Mouse (Mus musculus): ENCODE measurements at regions not wholly inside any gene's neighbourhood (a gene's known extent, or its start where the extent isn't known, plus 50 kb on each side); places are given as distances from the start of the nearest gene placed in this dataset.

DNA sequence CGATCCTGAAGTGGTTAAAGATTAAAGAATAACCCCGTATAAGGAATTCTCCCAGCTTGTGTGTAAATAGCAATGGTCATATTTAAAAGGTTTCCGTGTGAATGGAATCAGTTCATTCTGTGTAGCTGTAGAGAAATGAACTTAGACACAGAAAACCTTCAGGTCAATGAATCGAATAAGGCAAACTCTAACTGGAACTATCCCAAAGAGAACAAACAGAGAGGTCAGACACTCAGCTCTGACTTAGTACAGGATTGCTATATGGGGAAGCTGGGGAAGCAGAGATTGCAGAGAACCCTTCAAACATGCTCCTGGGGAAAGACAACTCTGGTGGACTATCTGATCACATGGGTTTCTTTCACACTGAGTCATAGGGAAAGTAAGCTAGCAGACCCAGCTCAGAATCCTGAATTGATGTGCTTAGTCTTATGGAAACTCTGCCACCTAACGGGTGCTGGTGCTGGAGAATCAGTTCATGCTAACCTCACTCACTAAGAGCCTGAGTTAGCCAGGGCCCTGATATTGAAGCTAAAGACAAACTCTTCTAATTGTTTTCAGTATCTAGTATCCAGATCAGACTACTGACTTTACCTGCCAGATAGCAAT, 145.3 kb upstream of the Rreb1 start:
- Histone ChIP-seq H3K36me3 (no peaks in the 10 kb centered on the region), H3K27me3 (no peaks in the 10 kb centered on the region), H3K9ac (no peak overlapping the region), H3K27ac (replicated peaks) (no peak overlapping the region), H3K4me1 (replicated peaks) (no peaks in the 10 kb centered on the region; the same call in 1 of the 2 replicates), H3K9me3 (no peaks in the 10 kb centered on the region), H3K4me3 (no peak overlapping the region), H3K4me2 (no peak overlapping the region)
- 92% methylated on average over 5 of the region's 5 CpGs for whole genome bisulfite sequencing
- ATAC-seq (ENCODE audit: low FRiP score, low read depth) = no peak

DNA sequence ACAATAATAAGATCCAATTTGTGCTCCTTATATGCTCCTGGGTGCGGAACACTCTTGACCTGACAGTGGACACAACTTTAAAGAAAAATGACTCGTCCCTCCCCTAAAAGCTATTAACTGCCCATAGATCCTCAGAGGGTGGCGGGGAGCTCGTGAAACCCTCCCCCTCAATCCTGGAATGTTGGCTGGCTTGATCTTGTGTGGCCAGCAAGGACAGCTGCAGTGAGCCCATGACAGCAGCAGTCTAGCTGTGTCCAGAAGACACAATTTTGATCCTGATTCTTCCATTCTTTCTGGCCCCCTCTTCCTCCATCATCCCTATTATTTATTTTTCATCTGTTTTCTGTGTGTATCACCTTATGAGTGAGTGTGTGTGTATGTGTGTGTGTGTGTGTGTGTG, 141.8 kb upstream of the Rreb1 start:
- WGBS = 80% methylated on average over 4 of the region's 4 CpGs
- H3K4me3 ChIP-seq = no peak overlapping the region
- H3K36me3 ChIP-seq = no peaks in the 10 kb centered on the region
- H3K9me3 ChIP-seq = no peaks in the 10 kb centered on the region
- H3K9ac ChIP-seq = no peak overlapping the region
- no peaks in the 10 kb centered on the region for H3K27me3 ChIP-seq
- no peak for ATAC-seq (ENCODE audit: low FRiP score, low read depth)
- H3K27ac ChIP-seq (replicated peaks) = no peak overlapping the region
- no peaks in the 10 kb centered on the region for H3K4me1 ChIP-seq (replicated peaks)
- H3K4me2 ChIP-seq = no peak overlapping the region

DNA sequence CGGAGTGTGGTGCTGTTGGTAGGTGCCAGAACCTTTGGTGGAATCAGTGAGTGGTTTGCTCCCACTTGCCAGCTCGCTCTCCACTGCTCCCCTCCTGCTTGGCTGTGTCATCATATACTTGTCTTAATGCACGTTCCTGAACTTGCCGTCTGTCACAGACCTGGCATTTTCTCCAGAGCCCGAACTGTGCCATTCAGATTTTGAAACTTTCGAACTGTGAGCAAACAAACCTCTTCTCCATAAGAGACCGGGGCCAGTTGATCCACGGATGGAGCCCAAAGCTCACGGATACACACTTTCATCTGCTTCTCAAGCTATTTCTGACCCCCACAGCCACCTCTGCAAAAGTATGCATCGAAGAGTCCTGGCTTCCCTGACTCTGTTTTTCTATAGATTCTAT, 141.0 kb upstream of the Rreb1 start:
- Histone ChIP-seq H3K4me1 (replicated peaks) (no peaks in the 10 kb centered on the region), H3K27me3 (no peaks in the 10 kb centered on the region), H3K4me2 (no peak overlapping the region), H3K4me3 (no peak overlapping the region), H3K27ac (replicated peaks) (no peak overlapping the region), H3K36me3 (no peaks in the 10 kb centered on the region), H3K9ac (no peak overlapping the region), H3K9me3 (no peaks in the 10 kb centered on the region)
- 92% methylated on average over 10 of the region's 10 CpGs for WGBS
- ATAC-seq (ENCODE audit: low FRiP score, low read depth) = no peak

DNA sequence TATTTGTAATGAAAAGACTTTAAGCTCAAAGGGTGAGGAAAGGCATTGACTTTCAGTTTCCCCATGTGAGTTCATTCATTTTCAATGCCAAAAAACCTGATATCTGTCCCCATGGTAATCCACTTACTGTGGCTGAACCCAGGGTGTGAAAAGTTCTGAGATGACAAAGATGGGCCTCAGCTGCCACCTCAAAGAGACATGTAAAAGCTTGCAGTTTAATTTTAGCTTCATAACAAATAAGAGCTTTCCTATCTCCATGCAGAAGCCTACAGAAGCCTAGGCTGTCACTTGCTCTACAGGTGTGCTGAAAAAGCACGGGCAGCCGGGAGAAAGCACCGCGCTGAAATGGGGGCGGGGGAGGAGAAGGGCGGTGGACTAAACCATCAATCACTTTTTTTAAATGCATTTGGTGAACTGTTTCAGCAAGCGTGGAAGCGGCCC, 140.1 kb upstream of the Rreb1 start:
- ATAC-seq (ENCODE audit: low FRiP score, low read depth) = no peak
- no peaks in the 10 kb centered on the region for H3K9me3 ChIP-seq
- no peak overlapping the region for H3K4me2 ChIP-seq
- no peak overlapping the region for H3K27ac ChIP-seq (replicated peaks)
- no peaks in the 10 kb centered on the region for H3K4me1 ChIP-seq (replicated peaks)
- no peak overlapping the region for H3K9ac ChIP-seq
- no peak overlapping the region for H3K4me3 ChIP-seq
- H3K36me3 ChIP-seq = no peaks in the 10 kb centered on the region
- H3K27me3 ChIP-seq = no peaks in the 10 kb centered on the region
- WGBS = 39% methylated on average over 8 of the region's 8 CpGs

DNA sequence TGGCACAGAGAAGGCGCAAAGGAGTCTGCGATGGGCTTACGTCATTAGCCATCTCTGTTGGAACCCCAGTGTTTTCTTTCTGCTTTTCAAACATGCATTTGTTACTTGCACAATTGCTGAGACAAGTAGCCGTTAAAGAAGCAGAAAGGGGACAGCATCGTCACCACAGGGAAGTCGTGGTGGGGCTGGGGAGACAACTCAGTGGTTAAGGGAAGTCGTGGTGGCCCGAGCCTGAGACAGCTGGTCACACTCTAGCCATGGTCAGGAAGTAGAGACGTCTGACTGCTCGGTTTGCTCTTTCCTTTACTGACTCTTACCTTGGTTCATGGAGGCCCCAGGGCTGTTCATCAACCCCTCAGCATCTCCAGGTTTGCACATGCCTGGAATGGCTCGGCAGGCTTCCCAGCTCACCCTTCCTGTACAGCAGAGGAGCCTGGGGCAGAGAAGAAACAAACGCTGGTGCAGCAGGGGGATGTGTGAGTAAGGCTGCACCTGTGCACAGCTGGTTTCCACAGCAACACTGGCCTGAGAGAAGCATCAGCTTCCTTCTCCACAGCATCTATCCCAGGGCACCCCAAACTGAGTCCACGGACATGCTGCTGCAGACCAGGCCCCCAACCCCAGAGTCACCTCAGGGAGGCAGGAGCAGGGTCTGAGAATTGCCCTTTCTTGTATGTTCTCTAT, 135.6 kb upstream of the Rreb1 start:
- no peak overlapping the region for H3K9ac ChIP-seq
- peak; percentile 59; the same call in 1 of the 2 replicates for ATAC-seq (ENCODE audit: low FRiP score, low read depth)
- H3K9me3 ChIP-seq = no peaks in the 10 kb centered on the region
- H3K36me3 ChIP-seq = no peaks in the 10 kb centered on the region
- no peaks in the 10 kb centered on the region for H3K4me1 ChIP-seq (replicated peaks)
- no peak overlapping the region for H3K4me3 ChIP-seq
- H3K4me2 ChIP-seq = no peak overlapping the region
- no peak overlapping the region for H3K27ac ChIP-seq (replicated peaks)
- 44% methylated on average over 13 of the region's 13 CpGs for WGBS
- no peaks in the 10 kb centered on the region for H3K27me3 ChIP-seq

DNA sequence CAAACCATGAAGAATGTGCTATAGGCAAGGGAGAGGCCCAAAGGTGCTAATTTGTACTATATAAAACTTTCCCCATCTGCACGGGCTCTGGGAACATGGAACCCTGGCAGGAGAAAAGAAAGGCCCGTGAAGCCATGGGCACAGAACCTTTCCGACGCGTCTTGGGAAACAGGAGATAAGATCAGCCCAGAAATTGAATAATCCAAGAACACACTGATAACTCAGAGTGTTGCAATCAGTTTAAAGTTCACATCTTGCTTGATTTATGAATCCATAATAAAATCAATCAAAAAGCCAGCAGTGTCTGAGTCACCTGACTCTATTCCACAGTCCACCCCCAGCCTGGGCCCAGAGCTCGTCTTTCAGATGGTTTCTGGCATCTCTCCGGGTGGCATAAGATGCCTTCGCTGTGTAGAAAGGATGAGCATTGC, 133.4 kb upstream of the Rreb1 start:
- no peaks in the 10 kb centered on the region for H3K27me3 ChIP-seq
- no peaks in the 10 kb centered on the region for H3K36me3 ChIP-seq
- H3K4me1 ChIP-seq (replicated peaks) = no peaks in the 10 kb centered on the region
- no peak overlapping the region for H3K4me3 ChIP-seq
- no peaks in the 10 kb centered on the region for H3K9me3 ChIP-seq
- no peak overlapping the region for H3K27ac ChIP-seq (replicated peaks)
- H3K4me2 ChIP-seq = no peak overlapping the region
- 86% methylated on average over 8 of the region's 8 CpGs for WGBS
- no peak overlapping the region for H3K9ac ChIP-seq
- ATAC-seq (ENCODE audit: low FRiP score, low read depth) = no peak

DNA sequence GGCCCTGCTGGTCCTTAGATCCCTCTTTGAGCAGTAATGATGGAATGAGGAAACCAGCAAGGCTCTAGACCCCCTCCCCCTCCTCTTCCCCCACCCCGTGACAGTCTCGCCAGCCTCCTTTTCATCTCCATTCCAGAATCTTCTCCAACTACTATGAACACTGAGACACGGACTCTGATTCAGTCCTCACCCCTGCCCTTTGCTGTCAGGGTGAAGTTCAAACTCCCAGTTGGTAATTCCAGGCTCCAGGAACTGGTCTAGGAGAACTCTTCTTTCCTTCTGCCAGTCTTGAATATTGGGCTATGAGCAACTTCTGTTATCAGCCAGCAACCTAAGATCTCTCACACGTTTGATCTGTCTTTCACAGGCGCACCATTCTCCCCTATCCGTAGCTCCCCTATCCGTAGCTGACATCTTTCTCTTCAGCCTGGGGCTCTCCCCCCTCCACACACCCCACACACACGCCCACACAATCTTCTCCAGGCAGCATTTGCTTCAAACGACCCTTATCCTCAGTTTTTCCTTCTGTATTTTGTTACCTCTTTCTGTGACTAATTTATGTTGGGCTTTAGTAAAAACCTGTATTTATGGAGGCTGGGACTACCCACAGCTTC, 128.6 kb upstream of the Rreb1 start:
- Histone ChIP-seq H3K27me3 (no peaks in the 10 kb centered on the region), H3K9ac (no peak overlapping the region), H3K4me3 (no peak overlapping the region), H3K4me2 (no peak overlapping the region), H3K36me3 (no peaks in the 10 kb centered on the region), H3K9me3 (no peaks in the 10 kb centered on the region), H3K4me1 (replicated peaks) (no peaks in the 10 kb centered on the region), H3K27ac (replicated peaks) (no peak overlapping the region)
- no peak for ATAC-seq (ENCODE audit: low FRiP score, low read depth)
- 68% methylated on average over 9 of the region's 9 CpGs for WGBS

DNA sequence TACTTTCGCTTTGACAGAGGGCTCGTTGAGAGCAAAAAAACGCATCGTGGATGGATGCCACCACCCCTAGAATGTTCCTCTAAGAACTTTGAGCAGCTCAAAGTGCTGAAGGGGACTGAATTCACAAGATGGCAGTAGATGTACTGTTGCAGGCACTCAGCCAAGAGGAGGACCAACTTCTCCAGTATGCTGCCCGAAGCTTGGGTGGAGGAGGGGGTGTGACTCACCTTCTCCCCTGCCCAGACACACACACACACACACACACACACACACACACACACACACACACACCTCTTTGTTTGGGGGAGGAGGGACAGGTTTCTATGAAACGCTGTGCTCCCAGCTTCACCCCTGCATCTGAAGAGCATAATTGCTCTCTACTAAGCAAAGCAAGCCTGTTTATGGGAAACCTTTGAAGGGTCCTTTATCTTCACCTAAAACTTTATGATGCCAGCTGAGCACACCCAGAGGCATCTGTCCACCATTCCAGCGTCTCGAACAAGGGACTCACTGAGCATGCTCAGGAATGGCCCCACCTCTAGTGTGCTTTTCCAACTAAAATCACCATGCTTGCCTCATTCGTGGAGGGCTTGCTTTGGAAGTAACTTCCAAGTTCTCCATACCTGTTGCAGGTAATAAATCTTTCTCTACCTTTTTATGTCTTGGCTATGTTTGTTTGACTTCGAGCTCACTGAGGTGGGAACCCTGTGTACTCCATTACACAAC, 126.8 kb upstream of the Rreb1 start:
- Histone ChIP-seq H3K9me3 (no peaks in the 10 kb centered on the region), H3K4me2 (no peak overlapping the region), H3K27ac (replicated peaks) (no peak overlapping the region), H3K36me3 (no peaks in the 10 kb centered on the region), H3K4me1 (replicated peaks) (no peaks in the 10 kb centered on the region), H3K4me3 (no peak overlapping the region), H3K9ac (no peak overlapping the region), H3K27me3 (no peaks in the 10 kb centered on the region)
- 91% methylated on average over 10 of the region's 10 CpGs for WGBS
- no peak for ATAC-seq (ENCODE audit: low FRiP score, low read depth)

DNA sequence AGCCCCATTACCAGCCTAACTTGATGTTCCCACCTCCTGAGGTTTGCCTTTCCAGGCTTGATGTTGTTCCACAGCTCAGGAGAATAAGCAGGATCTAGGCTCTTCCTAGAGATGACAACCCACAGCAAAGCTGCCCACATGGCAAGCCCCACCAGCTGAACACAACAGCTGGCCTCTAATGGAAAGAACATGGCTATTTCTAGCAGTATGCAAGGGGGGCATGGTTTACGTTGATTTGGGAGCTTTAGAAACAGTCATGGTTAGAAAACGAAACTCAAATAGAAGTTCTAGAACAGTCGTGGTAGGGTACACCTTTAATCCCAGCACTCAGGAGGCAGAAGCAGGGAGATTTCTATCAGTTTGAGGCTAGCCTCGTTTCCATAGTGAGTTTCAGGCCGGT, 123.5 kb upstream of the Rreb1 start:
- Histone ChIP-seq H3K9ac (no peak overlapping the region), H3K27ac (replicated peaks) (no peak overlapping the region), H3K27me3 (no peaks in the 10 kb centered on the region), H3K36me3 (no peaks in the 10 kb centered on the region), H3K4me3 (no peak overlapping the region), H3K4me1 (replicated peaks) (no peaks in the 10 kb centered on the region), H3K9me3 (no peaks in the 10 kb centered on the region), H3K4me2 (no peak overlapping the region)
- ATAC-seq (ENCODE audit: low FRiP score, low read depth) = no peak
- WGBS = 80% methylated on average over 5 of the region's 5 CpGs

DNA sequence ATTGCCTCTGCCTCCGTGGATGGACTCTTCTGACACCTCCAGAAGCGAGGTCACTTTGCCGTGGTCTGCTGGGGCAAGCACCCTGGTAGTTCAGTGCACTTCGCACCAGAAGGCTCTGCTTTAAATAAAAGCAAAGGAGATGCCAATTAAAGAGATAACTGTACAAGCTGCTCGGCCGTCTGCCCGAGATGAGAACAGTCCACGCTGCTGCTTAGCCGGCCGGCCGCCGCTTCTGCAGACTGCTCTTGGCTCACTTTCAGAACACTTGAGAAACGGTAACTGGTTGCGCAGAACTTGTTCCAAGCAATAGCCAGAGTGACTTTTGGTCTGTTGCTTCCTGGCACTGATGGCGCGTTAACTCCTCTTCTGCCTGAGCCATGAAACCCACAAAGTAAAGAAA, 121.0 kb upstream of the Rreb1 start:
- 82% methylated on average over 16 of the region's 16 CpGs for WGBS
- H3K27ac ChIP-seq (replicated peaks) = no peak overlapping the region

DNA sequence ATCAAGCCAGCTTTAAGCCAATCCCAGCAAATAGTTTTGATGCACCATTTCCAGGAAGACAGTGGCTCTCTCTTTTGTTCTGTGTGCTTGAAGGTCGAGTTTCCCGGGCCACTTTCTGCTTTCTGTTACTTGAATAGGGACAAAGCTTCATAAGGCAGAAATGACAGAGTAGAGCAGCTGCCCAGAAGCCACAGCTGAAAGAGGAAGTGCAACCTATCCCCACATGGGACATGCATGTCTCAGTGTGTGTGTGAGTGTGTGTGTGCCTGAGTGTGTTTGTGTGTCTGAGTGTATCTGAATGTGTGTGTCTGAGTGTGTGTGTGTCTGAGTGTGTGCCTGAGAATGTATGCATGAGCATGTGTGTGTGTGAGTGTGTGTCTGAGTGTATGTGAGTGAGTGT, 120.2 kb upstream of the Rreb1 start:
- Histone ChIP-seq H3K9me3 (no peaks in the 10 kb centered on the region), H3K27me3 (no peaks in the 10 kb centered on the region), H3K4me3 (no peak overlapping the region), H3K36me3 (no peaks in the 10 kb centered on the region), H3K9ac (no peak overlapping the region), H3K27ac (replicated peaks) (no peak overlapping the region), H3K4me2 (no peak overlapping the region), H3K4me1 (replicated peaks) (no peaks in the 10 kb centered on the region)
- no peak for ATAC-seq (ENCODE audit: low FRiP score, low read depth)
- WGBS = 41% methylated on average over 2 of the region's 2 CpGs

More for the DNA sequence above, 121.0 kb upstream of the Rreb1 start:
- ATAC-seq (ENCODE audit: low FRiP score, low read depth) = no peak
- H3K9ac ChIP-seq = no peak overlapping the region
- H3K4me1 ChIP-seq (replicated peaks) = no peaks in the 10 kb centered on the region
- H3K4me3 ChIP-seq = no peak overlapping the region
- H3K36me3 ChIP-seq = no peaks in the 10 kb centered on the region
- no peaks in the 10 kb centered on the region for H3K9me3 ChIP-seq
- H3K4me2 ChIP-seq = no peak overlapping the region
- H3K27me3 ChIP-seq = no peaks in the 10 kb centered on the region

DNA sequence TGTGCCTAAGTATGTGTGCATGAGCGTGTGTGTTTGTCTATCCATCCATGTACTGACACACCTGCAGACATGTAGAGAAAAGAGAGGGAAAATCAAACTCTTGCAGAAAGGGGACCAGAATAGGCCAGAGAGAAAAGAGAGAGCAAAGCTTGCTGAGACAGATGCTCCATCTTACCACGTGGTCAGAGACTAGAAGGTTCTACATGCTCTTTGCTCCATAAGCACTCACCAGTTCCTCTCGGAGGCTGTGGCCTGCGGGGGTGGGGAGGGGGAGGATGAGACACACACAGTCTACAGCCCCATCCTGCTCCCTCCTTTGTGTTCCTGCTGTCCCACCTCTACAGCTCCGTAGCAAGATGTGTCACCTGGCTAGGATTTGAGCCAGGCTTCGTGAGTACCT, 119.7 kb upstream of the Rreb1 start:
- H3K27me3 ChIP-seq = no peaks in the 10 kb centered on the region
- no peak overlapping the region for H3K9ac ChIP-seq
- H3K36me3 ChIP-seq = no peaks in the 10 kb centered on the region
- ATAC-seq (ENCODE audit: low FRiP score, low read depth) = no peak
- no peak overlapping the region for H3K27ac ChIP-seq (replicated peaks)
- no peaks in the 10 kb centered on the region for H3K4me1 ChIP-seq (replicated peaks)
- H3K9me3 ChIP-seq = no peaks in the 10 kb centered on the region
- H3K4me3 ChIP-seq = no peak overlapping the region
- WGBS = 90% methylated on average over 6 of the region's 6 CpGs
- no peak overlapping the region for H3K4me2 ChIP-seq
